Mouse (Mus musculus) liver, postnatal 0 days (tissue): ENCODE results near the gene 4930524J08Rik. TPM values are rescaled to one million over a fixed set of nuclear protein-coding genes. Genes with fewer than 3 reads are reported as not detected.

Experiments used
- ATAC-seq: fragments of 200-750 bp; cut with Nextera tagmentation; 2 replicates; pipeline ENCODE4 v1.8.0; 2017; ENCODE audit warnings: mild to moderate bottlenecking, moderate library complexity
- DNase-seq: peaks from one replicate; pipeline ENCODE4 v3.0.0-alpha.2; 2016
- H3K27ac ChIP-seq: fragments of 300-500 bp; sonication (generic); 2 replicates; pipeline ENCODE4 v1.5.1; 2014; ENCODE audit warnings: antibody characterized with exemption, moderate library complexity, mild to moderate bottlenecking, low read depth
- H3K27me3 ChIP-seq: fragments of 300-500 bp; sonication (generic); 2 replicates; pipeline ENCODE4 v1.6.1; 2014; ENCODE audit warnings: low read length, control low read depth, mixed read lengths; ENCODE audit not compliant: insufficient read depth
- H3K36me3 ChIP-seq: fragments of 300-500 bp; sonication (generic); replicated peaks from 2 replicates; pipeline ENCODE4 v1.6.1; 2014; ENCODE audit warnings: mild to moderate bottlenecking, control low read depth, low read length, moderate library complexity, mixed read lengths; ENCODE audit not compliant: insufficient read depth
- H3K4me1 ChIP-seq: fragments of 300-500 bp; sonication (generic); 2 replicates; pipeline ENCODE4 v1.6.1; 2014; ENCODE audit warnings: antibody characterized with exemption, mild to moderate bottlenecking, control low read depth; ENCODE audit not compliant: insufficient read depth
- H3K4me2 ChIP-seq: fragments of 300-500 bp; sonication (generic); 2 replicates; pipeline ENCODE4 v1.6.1; 2014; ENCODE audit warnings: low read depth, mild to moderate bottlenecking, low read length, moderate library complexity, mixed read lengths
- H3K4me3 ChIP-seq: fragments of 300-500 bp; sonication (generic); 2 replicates; pipeline ENCODE4 v1.5.1; 2014; ENCODE audit warnings: low read depth, low read length
- H3K9ac ChIP-seq: fragments of 300-500 bp; sonication (generic); replicated peaks from 2 replicates; pipeline ENCODE4 v1.6.1; 2014; ENCODE audit warnings: mild to moderate bottlenecking, moderate library complexity
- H3K9me3 ChIP-seq: fragments of 300-500 bp; sonication (generic); 2 replicates; pipeline ENCODE4 v1.6.1; 2016; ENCODE audit warnings: mild to moderate bottlenecking, control low read depth, low read length, mixed read lengths
- CTCF ChIP-seq: sonication (generic); IDR thresholded peaks from 2 replicates; pipeline ENCODE4 v1.5.1; 2016; ENCODE audit warnings: antibody characterized with exemption, low read depth
- EP300 ChIP-seq: IDR thresholded peaks from 2 replicates; pipeline ENCODE4 v1.6.1; 2016; ENCODE audit warnings: antibody characterized with exemption, low read depth, mild to moderate bottlenecking
- WGBS: fragments of 180-500 bp; shearing (Covaris S2); extraction: QIAGEN DNeasy Blood & Tissue Kit; methylation state at CpG from one replicate; pipeline ENCODE4 v1.1.7; 2014; ENCODE audit not compliant: insufficient replicate concordance; 5-methylcytosine and 5-hydroxymethylcytosine counted together
- polyA plus RNA-seq: library from polyadenylated mRNA; unstranded; fragments of >200 nt; fragmentation: Nextera tagmentation; extraction: Ambion mirVana; gene quantifications from 2 replicates; pipeline ENCODE4 v1.2.1, GENCODE M21; 2015

Gene 4930524J08Rik
- polyA plus RNA-seq, 1 experiment from 2014 or later, result 1.4 TPM

DNA sequence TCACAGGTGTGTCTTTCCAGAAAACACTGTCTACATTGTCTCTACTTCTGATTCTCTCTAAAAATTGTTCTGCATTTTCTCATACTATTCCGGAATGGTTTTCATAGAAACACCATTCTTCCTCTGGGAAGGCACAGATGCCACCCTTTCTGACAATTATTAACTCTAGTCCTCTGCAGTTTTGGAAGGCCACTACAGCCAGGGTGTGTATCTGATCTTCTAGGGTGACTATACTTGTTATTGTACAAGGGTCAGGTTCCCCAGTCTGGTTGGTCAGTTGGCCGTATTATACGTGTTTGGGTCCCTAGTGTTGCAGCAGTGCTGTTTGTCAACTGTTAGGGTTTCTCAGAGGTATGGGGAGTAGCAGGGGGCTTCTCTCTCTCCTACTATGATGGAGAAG is 15.8 kb downstream of the 4930524J08Rik start:
- H3K9me3 ChIP-seq, result peaks cover 2% of the 10 kb centered on the region; the same call in 1 of the 2 replicates
- DNase-seq (no peak), ATAC-seq (peak; percentile 84)
- WGBS, result 63% methylated on average over 3 of the region's 3 CpGs
- peak overlapping the region; percentile 18; the same call in 1 of the 2 replicates for H3K4me2 ChIP-seq
- no peak overlapping the region for H3K9ac ChIP-seq
- H3K4me3 ChIP-seq, result no peak overlapping the region
- H3K36me3 ChIP-seq, result no peaks in the 10 kb centered on the region
- no peak for TF ChIP-seq CTCF
- peak overlapping the region; percentile 74 for H3K27ac ChIP-seq
- H3K27me3 ChIP-seq, result no peaks in the 10 kb centered on the region
- H3K4me1 ChIP-seq, result 0 out of 2 replicates have a peak, but pooled peaks cover 3% of the 10 kb centered on the region

DNA sequence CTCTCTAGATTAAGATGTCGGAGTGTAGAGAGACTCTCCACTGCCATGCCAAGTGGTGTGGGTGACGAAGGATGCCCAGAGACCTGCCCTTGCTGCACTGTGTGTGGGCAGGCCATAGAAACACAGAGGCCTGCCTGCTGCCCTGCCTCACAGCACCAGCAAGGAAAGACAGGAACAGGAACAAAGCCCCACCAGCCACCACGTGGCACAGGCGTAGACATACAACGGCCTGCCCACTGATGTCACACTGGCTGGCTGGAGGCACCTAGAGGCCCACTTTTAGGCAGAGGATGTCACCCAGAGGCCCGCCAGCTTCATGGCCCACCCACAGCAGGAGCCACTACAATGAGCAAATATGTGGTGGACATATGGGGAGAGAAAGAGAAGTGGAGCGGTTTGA is 21.2 kb downstream of the 4930524J08Rik start:
- 0 out of 2 replicates have a peak, but pooled peaks cover under 1% of the 10 kb centered on the region for H3K4me1 ChIP-seq
- H3K9me3 ChIP-seq, result peaks cover 2% of the 10 kb centered on the region; the same call in 1 of the 2 replicates
- DNase-seq (no peak), ATAC-seq (0 out of 2 replicates have a peak, but pooled peaks have one; percentile 10)
- no peak overlapping the region for H3K27ac ChIP-seq
- no peak overlapping the region for H3K4me2 ChIP-seq
- TF ChIP-seq EP300, result no peak
- WGBS, result 55% methylated on average over 7 of the region's 7 CpGs
- H3K9ac ChIP-seq, result no peak overlapping the region
- no peaks in the 10 kb centered on the region for H3K27me3 ChIP-seq
- H3K4me3 ChIP-seq, result no peak overlapping the region
- no peaks in the 10 kb centered on the region for H3K36me3 ChIP-seq

- Histone ChIP-seq H3K9me3 (peaks cover 2% of the 10 kb centered on the region; the same call in 1 of the 2 replicates), H3K4me3 (no peak overlapping the region), H3K9ac (no peak overlapping the region), H3K27me3 (no peaks in the 10 kb centered on the region), H3K4me1 (no peaks in the 10 kb centered on the region; the same call in 1 of the 2 replicates), H3K27ac (no peak overlapping the region), H3K36me3 (no peaks in the 10 kb centered on the region), H3K4me2 (no peak overlapping the region)
- 65% methylated on average over 8 of the region's 8 CpGs for WGBS
- TF ChIP-seq CTCF, result no peak
- TF ChIP-seq EP300, result no peak
- ATAC-seq, result 0 out of 2 replicates have a peak, but pooled peaks have one; percentile 8
- DNase-seq, result no peak
These were observed 21.6 kb downstream of the 4930524J08Rik start for GRCm38 (mm10) chr5:100000500-100000899.

GRCm38 (mm10) chr5:100003895-100004294 is 25.0 kb downstream of the 4930524J08Rik start:
- TF ChIP-seq EP300, result no peak
- no peak for TF ChIP-seq CTCF

GRCm38 (mm10) chr5:100005431-100005830 is 26.6 kb downstream of the 4930524J08Rik start:
- TF ChIP-seq CTCF (no peak), EP300 (no peak; the same call in 1 of the 2 replicates)
- Histone ChIP-seq H3K4me3 (no peak overlapping the region), H3K4me2 (no peak overlapping the region), H3K9me3 (no peaks in the 10 kb centered on the region), H3K36me3 (no peaks in the 10 kb centered on the region), H3K9ac (no peak overlapping the region), H3K27me3 (no peaks in the 10 kb centered on the region), H3K4me1 (peaks cover 8% of the 10 kb centered on the region), H3K27ac (no peak overlapping the region)
- 47% methylated on average over 3 of the region's 3 CpGs for WGBS
- peak; percentile 74 for ATAC-seq
- DNase-seq, result peak; percentile 25

More at GRCm38 (mm10) chr5:100003895-100004294, 25.0 kb downstream of the 4930524J08Rik start:
- Histone ChIP-seq H3K4me2 (no peak overlapping the region), H3K9me3 (no peaks in the 10 kb centered on the region), H3K27ac (no peak overlapping the region), H3K4me1 (peaks cover 8% of the 10 kb centered on the region), H3K4me3 (no peak overlapping the region), H3K36me3 (no peaks in the 10 kb centered on the region), H3K9ac (no peak overlapping the region), H3K27me3 (no peaks in the 10 kb centered on the region)
- ATAC-seq, result no peak
- 78% methylated on average over 4 of the region's 4 CpGs for WGBS
- no peak for DNase-seq

DNA sequence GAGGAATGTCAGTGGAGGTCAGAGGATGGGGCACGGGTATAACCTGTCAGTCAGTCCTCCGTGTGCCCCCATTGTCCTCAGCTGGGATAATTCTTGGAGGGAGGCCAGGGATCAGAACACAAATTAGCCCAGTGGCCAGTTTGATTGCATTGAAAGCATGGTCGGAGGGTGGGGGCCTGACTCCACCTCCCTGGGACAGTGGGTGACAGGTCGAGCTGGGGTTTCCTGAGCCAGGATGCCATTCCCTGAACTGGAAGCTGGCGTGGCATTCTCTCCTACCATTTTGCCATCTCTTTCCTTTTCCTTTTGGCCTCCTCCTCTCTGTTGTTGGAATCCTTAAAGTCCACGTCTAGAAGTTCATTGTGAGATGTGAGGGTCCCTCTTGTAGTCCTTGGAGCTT is 27.0 kb downstream of the 4930524J08Rik start:
- Histone ChIP-seq H3K9ac (no peak overlapping the region), H3K27ac (no peak overlapping the region), H3K4me1 (peaks cover 8% of the 10 kb centered on the region), H3K4me3 (no peak overlapping the region), H3K9me3 (no peaks in the 10 kb centered on the region), H3K36me3 (no peaks in the 10 kb centered on the region), H3K27me3 (no peaks in the 10 kb centered on the region), H3K4me2 (no peak overlapping the region)
- no peak for ATAC-seq
- no peak for TF ChIP-seq CTCF
- TF ChIP-seq EP300, result no peak
- DNase-seq, result no peak
- WGBS, result 74% methylated on average over 6 of the region's 6 CpGs
